Mouse (Mus musculus): ENCODE measurements at regions not wholly inside any gene's neighbourhood (a gene's known extent, or its start where the extent isn't known, plus 50 kb on each side); places are given as distances from the start of the nearest gene placed in this dataset.

DNA sequence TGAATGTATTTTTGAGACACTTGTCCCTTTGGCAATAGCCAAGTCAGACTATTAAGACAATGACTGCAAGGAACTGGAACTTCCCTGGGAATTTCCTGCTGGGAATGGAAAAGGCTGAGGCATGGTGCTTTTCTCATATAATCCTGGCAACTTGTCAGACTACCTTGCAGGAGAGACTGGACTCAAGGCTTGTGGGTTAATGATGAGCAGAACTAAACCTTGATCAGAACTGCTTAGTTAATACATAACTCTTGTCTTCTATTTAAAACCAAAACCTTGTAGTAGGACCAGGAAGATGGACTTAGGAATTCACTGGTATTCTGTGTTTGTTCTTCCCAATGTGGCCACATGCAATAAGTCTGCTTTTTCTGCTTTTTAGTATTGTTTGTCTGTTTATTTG lies 579.3 kb upstream of the Plxna2 start:
- DNase-seq (ENCODE audit: low read depth) = no peak

- DNase-seq (ENCODE audit: low read depth) = no peak
Observed at GRCm38 (mm10) chr1:194034199-194034883, 583.7 kb upstream of the Plxna2 start.

- DNase-seq (ENCODE audit: low read depth) = no peak
Observed at GRCm38 (mm10) chr1:194032603-194033002, 585.4 kb upstream of the Plxna2 start.

- no peak for DNase-seq (ENCODE audit: low read depth)
Observed at GRCm38 (mm10) chr1:194030651-194031228, 587.3 kb upstream of the Plxna2 start.

DNA sequence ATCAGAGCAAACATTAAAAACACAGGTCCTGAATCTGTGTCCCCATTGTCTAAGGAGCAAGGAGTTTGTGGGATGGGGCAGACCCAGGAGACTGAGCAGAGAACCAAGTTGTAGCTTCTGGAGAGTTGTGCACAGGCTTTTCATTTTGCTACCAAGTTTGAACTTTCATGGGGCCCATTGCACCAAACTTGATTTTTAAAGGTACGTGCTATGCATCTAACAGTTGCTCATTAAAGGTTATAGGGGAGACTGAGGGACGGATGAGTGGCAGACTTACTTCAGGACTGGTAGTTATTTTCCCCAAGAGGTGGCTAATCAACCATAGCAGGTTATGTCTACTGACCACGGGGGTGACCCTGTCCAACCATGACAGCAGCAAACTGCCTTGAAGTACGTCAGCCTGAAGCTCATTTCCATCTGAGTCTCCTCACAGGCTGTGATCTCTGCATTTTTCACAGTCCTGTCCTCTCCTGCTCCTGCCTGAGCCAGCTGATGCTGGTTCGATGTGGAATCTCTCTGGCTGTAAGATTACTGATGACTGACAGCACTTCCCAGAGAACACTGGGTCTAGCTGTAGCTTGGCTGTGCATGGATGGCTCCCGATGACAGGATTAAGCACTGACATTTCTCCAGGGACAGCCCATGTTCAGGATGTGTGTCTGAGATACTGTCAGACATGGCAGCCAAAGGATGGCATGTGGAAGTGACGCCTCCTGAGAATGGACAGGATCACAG lies 590.9 kb upstream of the Plxna2 start:
- no peak for DNase-seq (ENCODE audit: low read depth)

- DNase-seq (ENCODE audit: low read depth) = no peak
Observed at GRCm38 (mm10) chr1:194026213-194026612, 591.8 kb upstream of the Plxna2 start.

GRCm38 (mm10) chr1:194019282-194019681 lies 598.7 kb upstream of the Plxna2 start:
- no peak for DNase-seq (ENCODE audit: low read depth)

GRCm38 (mm10) chr1:193992226-193992625 lies 622.1 kb upstream of the Camk1g start:
- no peak for DNase-seq (ENCODE audit: low read depth)

DNA sequence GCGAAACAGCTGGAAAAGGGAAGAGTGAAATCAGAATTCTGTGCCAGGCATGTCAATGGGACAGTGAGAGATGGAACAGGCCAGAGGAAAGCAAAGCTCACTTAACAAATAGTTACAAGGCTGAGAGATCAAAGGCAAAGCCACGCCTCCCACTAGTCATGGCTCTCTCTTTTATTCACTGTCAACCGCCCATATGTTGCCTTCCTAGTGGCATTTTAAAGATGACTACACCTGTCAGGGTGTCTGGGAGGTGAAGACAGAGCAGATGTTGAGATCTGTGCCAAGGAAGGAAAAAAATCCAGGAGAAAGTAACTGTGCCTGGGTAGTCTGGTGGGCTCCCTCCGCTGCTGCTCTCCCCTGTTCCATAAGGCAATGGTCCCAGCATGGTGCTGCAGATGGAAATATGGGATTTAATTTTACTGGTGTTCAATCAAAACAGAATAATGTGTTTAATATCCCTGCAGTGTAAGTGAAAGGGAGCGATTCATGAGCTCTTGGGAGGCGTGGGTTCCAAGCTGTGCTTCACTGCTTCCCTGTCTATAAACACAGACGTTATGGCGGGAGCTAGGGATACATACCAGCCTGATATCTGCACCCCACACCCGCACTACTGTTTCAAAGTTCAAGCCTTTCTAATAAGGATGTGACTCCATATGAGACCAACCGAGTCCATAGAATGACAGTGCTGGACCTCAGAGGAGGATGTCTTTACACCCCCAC lies 620.0 kb upstream of the Camk1g start:
- no peak for DNase-seq (ENCODE audit: low read depth)

- no peak for DNase-seq (ENCODE audit: low read depth)
Observed at GRCm38 (mm10) chr1:193988970-193989904, 619.1 kb upstream of the Camk1g start.

DNA sequence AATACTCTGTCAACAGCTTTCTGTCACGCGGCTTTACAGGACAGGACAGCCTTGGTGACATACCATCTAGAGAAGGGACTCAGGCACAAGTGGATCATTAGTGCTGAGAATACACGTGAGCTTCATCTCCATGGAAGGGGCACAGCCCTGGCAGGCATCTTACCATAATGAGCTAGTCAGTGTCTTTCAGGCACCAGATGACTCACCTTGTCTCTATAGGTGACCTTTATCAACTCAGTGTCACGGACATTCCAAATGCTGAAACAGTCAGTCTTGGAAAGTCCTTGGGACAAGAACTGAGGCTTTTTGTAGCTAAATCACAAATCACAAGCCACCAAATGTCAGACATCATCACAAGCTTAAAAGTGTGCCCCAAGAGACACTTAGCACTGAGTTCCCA lies 610.5 kb upstream of the Camk1g start:
- no peak for DNase-seq (ENCODE audit: low read depth)

- no peak for DNase-seq (ENCODE audit: low read depth)
Observed at GRCm38 (mm10) chr1:193971537-193971936, 601.4 kb upstream of the Camk1g start.

- DNase-seq (ENCODE audit: low read depth) = no peak
Observed at GRCm38 (mm10) chr1:193969264-193969908, 599.3 kb upstream of the Camk1g start.

DNA sequence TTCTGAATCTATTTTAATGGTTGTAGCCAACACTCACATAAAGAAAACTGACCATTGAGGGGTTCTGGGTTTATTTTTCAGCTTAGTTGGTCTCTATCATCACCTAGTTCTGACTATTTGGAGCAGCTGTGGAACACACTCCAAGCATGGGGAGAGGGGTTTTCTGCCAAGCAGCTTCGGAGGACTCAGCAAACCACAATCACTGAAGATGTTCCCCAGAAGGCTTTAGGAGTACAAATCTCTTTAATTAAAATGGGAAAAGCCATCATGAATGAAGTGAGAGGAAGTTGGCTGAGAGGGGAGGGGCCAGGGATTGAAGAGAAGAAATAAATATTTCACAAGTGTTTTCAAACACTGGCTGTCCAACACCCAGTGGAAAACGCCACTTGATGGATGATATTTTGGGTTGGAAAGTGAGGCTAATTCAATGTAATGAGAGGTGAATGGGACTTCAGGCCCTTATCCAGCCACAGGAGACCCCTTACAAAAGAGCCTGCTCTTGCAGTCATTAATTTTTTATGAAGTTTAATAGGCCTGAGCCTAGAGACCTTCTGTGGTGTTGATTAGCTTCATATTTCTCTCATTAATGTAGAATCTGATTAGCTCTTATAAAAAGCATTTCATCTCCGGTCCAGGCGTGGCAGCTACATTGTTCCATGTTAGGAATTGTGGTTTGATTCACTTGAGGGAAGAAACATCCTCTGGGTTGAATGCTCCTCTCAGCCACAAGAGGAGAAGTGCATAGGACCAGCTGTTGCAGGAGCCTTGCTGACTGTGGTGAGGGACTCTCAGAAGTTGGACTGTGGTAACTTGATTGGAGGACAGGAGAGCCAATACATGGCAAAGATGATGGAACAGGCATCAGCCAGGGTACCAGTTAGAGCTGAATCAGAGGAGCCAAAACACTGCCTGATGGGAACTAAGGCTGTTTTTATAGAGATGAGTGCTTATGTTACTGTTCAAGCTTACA lies 598.1 kb upstream of the Camk1g start:
- DNase-seq (ENCODE audit: low read depth) = no peak

DNA sequence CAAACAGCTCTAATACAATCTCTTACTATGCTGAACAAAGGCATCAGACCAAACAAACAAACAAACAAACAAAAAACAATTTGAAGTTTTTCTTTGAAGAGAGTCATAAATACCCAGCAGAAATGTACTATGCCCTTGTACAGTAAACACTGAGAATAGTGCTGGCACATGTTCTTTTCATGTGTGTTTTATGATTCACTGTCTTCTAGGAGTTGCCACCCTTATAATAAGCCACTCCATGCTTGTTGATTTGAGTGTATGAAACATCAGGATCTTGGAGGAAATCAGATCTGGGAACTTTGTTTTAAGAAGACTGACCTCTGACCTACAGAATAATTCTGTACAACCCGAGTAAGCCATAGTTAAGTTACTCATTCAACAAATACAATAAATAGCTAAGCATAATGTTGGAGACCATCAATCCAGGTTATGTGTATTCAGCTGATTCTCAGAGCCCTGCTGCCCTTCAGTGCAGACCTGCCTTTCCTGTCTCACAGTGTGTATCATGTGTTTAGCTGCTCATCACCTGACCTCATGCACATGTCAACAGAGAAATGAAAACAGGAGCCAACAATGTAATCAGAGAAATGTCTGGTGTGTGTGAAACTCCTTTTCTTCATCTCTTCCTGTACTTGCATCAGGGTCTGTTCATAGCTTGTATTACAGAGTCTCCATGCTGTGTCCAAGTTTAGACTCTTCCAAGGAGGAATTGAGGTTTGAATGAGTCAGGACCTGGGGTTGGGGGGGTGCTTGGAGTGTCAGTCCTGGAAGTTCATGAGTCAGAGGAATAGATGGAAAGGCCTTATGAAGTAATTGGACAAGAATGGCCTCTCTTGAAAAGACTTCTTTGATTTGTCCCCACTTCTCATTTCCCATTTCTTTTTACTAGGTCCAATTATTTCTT lies 596.8 kb upstream of the Camk1g start:
- DNase-seq (ENCODE audit: low read depth) = peak; percentile 68

GRCm38 (mm10) chr1:193965278-193965677 lies 595.2 kb upstream of the Camk1g start:
- DNase-seq (ENCODE audit: low read depth) = no peak

DNA sequence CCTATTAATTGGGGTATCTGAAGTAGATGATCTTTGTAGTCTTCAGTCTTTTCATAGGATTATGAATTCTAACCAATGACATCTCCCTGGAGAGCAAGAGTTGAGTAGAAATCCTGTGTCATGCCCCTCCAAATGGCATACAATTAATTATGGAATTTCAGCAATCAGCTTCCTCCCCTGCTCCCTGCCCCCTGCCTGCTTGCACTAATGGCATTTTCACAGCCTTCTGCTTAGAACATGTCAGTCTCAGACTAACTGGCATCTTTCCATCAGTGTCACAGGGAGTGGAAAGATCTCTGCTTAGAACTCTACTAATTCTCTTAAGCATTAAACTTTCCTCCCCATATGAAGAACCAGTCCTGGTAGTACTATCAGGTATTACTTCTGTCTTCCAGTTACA lies 581.8 kb upstream of the Camk1g start:
- DNase-seq (ENCODE audit: low read depth) = no peak

DNA sequence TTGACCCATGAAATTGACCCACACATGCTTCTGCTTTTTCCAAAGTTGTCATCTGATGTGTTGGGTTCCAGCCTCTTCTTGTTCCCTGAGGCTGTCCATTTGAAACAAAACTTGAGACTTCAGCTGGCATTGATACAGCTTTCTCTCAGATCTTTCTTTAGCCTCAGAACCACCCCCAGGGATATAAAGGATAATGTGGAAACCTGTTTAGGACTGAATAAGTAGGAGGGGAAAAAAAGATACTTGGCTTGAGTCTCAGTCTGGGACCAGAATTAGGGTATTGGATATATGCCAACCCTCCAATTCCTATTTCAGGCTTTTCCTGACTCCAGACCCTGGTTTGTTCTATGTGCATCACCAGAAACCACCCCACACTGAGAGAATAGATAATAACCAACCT lies 579.7 kb upstream of the Camk1g start:
- no peak for DNase-seq (ENCODE audit: low read depth)
